Mouse (Mus musculus) adrenal gland, postnatal 4 days (tissue): Measurements from ENCODE around the gene Slc10a6. TPM values are rescaled to one million over a fixed set of nuclear protein-coding genes. Genes with fewer than 3 reads are reported as not detected.

Source experiments
- DNase-seq, 2 experiments: peaks; one replicate each; pipeline ENCODE4 v3.0.0; 2021 to 2022; ENCODE audit warnings: low spot score in 2 of 2, mixed read lengths in 2 of 2
- long read RNA-seq, 2 experiments: library from polyadenylated mRNA; stranded (forward); transcript quantifications; one replicate each; pipeline ENCODE4 v2.0.0; 2021
- total RNA-seq, 2 experiments: library from RNA; stranded (reverse); gene quantifications; 2 replicates each; pipeline ENCODE4 v1.2.3; 2021

Slc10a6 gene
- 1 to 10 TPM; 1.1 to 1.9 TPM for total RNA-seq
- long read RNA-seq, experiment 1, partial matches to known transcripts, result 0 of 1 reads
- long read RNA-seq, experiment 1, other reads (novel, unspliced or antisense), result 0 of 1 reads
- long read RNA-seq, experiment 2, partial matches to known transcripts, result 0 of 3 reads
- long read RNA-seq, experiment 2, other reads (novel, unspliced or antisense), result 0 of 3 reads

GRCm38 (mm10) chr5:103629111-103629764 is at the start of gene Slc10a6:
TSS of gene Slc10a6 (minus strand) at chr5:103629403.
- DNase-seq, result peak in 1 of 2 experiments; percentile 19

- no peak for DNase-seq
Measured at GRCm38 (mm10) chr5:103678974-103679373, 49.8 kb upstream of the Slc10a6 start.

- DNase-seq, result no peak
Measured at GRCm38 (mm10) chr5:103677894-103678293, 48.7 kb upstream of the Slc10a6 start.

GRCm38 (mm10) chr5:103676289-103676881 is 47.2 kb upstream of the Slc10a6 start:
- DNase-seq, result no peak

GRCm38 (mm10) chr5:103674482-103674881 is 45.3 kb upstream of the Slc10a6 start:
- DNase-seq, result no peak

- DNase-seq, result no peak
Measured at GRCm38 (mm10) chr5:103673611-103674010, 44.4 kb upstream of the Slc10a6 start.

- no peak for DNase-seq
Measured at GRCm38 (mm10) chr5:103671858-103672257, 42.7 kb upstream of the Slc10a6 start.

- DNase-seq, result no peak
Measured at GRCm38 (mm10) chr5:103665876-103666275, 36.7 kb upstream of the Slc10a6 start.

GRCm38 (mm10) chr5:103664932-103665331 is 35.7 kb upstream of the Slc10a6 start:
- no peak for DNase-seq

- DNase-seq, result no peak
Measured at GRCm38 (mm10) chr5:103659571-103659970, 30.4 kb upstream of the Slc10a6 start.

GRCm38 (mm10) chr5:103658921-103659320 is 29.7 kb upstream of the Slc10a6 start:
- no peak for DNase-seq

- peak; percentile 44 to 73 for DNase-seq
Measured at GRCm38 (mm10) chr5:103655346-103656118, 26.3 kb upstream of the Slc10a6 start, which contains the start of gene 1700016H13Rik. TSS of gene 1700016H13Rik (minus strand) at chr5:103656010.

- no peak for DNase-seq
Measured at GRCm38 (mm10) chr5:103654780-103655179, 25.6 kb upstream of the Slc10a6 start.

GRCm38 (mm10) chr5:103654225-103654624 is 25.0 kb upstream of the Slc10a6 start:
- no peak for DNase-seq

- DNase-seq, result no peak
Measured at GRCm38 (mm10) chr5:103647320-103647719, 18.1 kb upstream of the Slc10a6 start.

GRCm38 (mm10) chr5:103644167-103644566 is 15.0 kb upstream of the Slc10a6 start:
- no peak for DNase-seq

GRCm38 (mm10) chr5:103637162-103637561 is 8.0 kb upstream of the Slc10a6 start:
- no peak for DNase-seq

- DNase-seq, result no peak
Measured at GRCm38 (mm10) chr5:103629854-103630580, 814 bp upstream of the Slc10a6 start.

GRCm38 (mm10) chr5:103628499-103628898 is 704 bp downstream of the Slc10a6 start:
- no peak for DNase-seq

- no peak for DNase-seq
Measured at GRCm38 (mm10) chr5:103624831-103625230, 4.4 kb downstream of the Slc10a6 start.

GRCm38 (mm10) chr5:103622321-103622720 is 6.9 kb downstream of the Slc10a6 start:
- no peak for DNase-seq
